Mouse (Mus musculus) liver, adult (tissue): ENCODE results near the gene Krt82.

Experiments used
- GATA4 ChIP-seq: IDR thresholded peaks from 2 replicates; pipeline ENCODE4 v1.6.1; 2014; ENCODE audit warnings: mild to moderate bottlenecking, low read length; ENCODE audit not compliant: insufficient replicate concordance

Gene Krt82

GRCm38 (mm10) chr15:101550567-101550966 is at the start of gene Krt82:
Krt82 (minus strand) TSS chr15:101550667.
- TF ChIP-seq GATA4 = no peak

- TF ChIP-seq GATA4 = no peak
Measured at GRCm38 (mm10) chr15:101599123-101599522, 48.7 kb upstream of the Krt82 start.

- TF ChIP-seq GATA4 = no peak
Measured at GRCm38 (mm10) chr15:101588216-101588615, 37.7 kb upstream of the Krt82 start.

- no peak for TF ChIP-seq GATA4
Measured at GRCm38 (mm10) chr15:101584456-101584855, 34.0 kb upstream of the Krt82 start.

- no peak for TF ChIP-seq GATA4
Measured at GRCm38 (mm10) chr15:101583211-101583965, 32.9 kb upstream of the Krt82 start.

- TF ChIP-seq GATA4 = no peak
Measured at GRCm38 (mm10) chr15:101581701-101582100, 31.2 kb upstream of the Krt82 start.

DNA sequence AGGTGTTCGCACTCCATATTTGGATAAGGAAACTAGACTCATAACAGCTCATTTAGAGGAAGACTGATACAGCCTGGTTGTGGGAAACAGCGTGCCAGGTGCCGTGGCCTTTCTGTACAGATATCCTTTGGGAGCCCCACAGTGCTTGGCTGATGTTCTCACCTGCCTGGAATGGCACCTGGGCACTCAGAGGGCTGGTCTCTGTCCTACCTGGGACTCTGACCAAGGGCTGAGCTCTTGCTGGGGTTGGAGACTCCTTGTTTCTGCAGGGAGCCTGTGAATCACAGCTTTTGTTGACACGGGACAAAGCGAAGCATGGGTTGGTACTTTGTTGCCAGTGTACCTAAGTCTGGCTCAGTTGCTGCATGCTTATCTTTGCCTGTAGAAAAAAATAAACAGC is 25.0 kb upstream of the Krt82 start:
- TF ChIP-seq GATA4 = no peak

DNA sequence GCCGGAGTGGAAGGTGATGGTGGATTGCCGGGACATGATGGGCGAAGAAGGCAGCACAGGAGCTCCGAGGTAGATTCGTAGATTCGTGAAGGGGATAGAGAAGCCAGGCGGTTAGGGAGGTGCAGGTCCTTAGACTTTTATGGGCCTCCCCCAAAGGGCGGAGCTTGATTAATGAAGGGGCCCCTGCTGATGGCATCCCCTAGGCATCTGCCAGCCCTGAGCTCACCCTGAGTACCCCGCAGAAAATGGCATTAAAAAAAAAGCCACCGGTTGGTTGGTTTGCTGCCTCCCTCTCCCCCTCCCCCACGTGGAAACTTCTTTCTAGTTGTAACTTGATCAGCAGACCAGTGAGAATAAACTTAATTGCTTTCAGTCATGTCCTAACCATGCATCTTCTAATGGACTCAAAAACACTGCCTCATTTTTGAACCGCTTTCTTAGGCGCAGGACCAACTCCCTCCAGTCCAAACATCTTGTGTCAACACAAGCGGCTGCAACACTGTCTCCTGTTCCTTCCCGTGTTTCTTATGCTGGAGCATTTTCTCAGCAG is 23.4 kb upstream of the Krt82 start, which contains the start of gene Krt75:
Gene Krt75, minus strand, starts transcription at position 109 of the 550 bp plus-strand sequence.
- no peak for TF ChIP-seq GATA4

DNA sequence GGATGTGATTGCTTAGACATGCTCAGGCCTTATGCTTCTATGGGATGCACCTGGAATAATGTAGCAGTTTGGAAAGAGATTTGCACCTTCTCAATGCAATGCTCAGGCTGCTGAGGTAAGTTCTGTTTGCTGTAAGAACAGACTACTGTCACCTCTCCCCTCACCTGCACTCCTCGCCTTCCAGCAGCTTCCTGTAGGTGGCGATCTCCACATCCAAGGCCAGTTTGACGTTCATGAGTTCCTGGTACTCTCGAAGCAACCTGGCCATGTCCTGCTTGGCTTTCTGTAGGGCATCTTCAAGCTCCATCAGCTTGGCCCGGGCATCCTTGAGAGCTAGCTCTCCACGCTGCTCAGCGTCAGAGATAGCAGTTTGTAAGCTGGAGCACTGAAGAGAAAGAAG is 17.3 kb upstream of the Krt82 start:
- TF ChIP-seq GATA4 = no peak

GRCm38 (mm10) chr15:101562850-101563249 is 12.4 kb upstream of the Krt82 start, which contains the start of gene Krt90:
Krt90 (minus strand) TSS chr15:101562950.
- TF ChIP-seq GATA4 = no peak

GRCm38 (mm10) chr15:101558034-101558646 is 7.7 kb upstream of the Krt82 start:
- TF ChIP-seq GATA4 = no peak

- TF ChIP-seq GATA4 = no peak
Measured at GRCm38 (mm10) chr15:101553169-101553568, 2.7 kb upstream of the Krt82 start.

DNA sequence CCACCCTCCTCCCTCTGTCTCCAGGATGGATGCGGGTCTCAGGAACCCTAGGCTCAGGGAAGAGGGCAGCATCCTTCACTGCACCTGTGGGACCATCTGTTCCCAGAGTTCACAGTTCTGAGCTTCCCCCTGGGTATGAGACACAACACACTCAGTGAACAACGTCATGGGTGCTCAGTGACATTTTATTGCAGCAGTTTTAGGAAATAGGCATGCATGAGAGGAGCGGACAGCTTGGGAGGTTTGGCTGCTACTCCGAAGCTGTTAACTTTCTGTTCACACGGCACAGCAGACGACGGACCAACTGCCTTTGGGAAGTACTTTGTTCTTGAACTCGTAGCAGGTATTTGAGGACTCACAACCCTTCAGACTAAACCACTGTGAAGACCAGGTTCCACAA is 1.7 kb upstream of the Krt82 start:
- TF ChIP-seq GATA4 = no peak

GRCm38 (mm10) chr15:101544478-101544877 is 6.0 kb downstream of the Krt82 start:
- TF ChIP-seq GATA4 = no peak

DNA sequence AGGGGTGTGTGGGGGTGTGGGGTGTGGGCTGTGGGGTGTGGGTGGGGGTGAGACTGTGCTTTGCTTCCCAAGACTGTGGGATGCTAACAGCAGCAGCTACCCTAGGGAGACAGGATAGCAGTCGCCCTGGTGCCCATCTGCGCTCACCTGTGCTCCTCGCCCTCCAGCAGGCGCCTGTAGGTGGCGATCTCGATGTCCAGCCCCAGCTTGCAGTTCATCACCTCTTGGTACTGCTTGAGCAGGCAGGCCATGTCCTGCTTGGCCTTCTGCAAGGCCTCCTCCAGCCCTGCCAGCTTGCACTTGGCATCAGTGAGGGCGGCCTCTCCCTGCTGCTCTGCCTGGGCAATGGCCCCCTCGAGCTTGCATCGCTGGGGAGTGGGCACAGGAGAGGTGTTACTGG is 7.9 kb downstream of the Krt82 start:
- no peak for TF ChIP-seq GATA4

GRCm38 (mm10) chr15:101538580-101538900 is 11.9 kb downstream of the Krt82 start:
- TF ChIP-seq GATA4 = no peak
